Mouse (Mus musculus) spleen, postnatal 4 days (tissue): ENCODE data around the gene Me3.
A peak's percentile ranks its signal among the peaks of the same experiment; 100 is the strongest.

Source experiments
- DNase-seq, 2 experiments: peaks; one replicate each; pipeline ENCODE4 v3.0.0; 2022; ENCODE audit warnings: low spot score in 2 of 2

The Me3 gene

DNA sequence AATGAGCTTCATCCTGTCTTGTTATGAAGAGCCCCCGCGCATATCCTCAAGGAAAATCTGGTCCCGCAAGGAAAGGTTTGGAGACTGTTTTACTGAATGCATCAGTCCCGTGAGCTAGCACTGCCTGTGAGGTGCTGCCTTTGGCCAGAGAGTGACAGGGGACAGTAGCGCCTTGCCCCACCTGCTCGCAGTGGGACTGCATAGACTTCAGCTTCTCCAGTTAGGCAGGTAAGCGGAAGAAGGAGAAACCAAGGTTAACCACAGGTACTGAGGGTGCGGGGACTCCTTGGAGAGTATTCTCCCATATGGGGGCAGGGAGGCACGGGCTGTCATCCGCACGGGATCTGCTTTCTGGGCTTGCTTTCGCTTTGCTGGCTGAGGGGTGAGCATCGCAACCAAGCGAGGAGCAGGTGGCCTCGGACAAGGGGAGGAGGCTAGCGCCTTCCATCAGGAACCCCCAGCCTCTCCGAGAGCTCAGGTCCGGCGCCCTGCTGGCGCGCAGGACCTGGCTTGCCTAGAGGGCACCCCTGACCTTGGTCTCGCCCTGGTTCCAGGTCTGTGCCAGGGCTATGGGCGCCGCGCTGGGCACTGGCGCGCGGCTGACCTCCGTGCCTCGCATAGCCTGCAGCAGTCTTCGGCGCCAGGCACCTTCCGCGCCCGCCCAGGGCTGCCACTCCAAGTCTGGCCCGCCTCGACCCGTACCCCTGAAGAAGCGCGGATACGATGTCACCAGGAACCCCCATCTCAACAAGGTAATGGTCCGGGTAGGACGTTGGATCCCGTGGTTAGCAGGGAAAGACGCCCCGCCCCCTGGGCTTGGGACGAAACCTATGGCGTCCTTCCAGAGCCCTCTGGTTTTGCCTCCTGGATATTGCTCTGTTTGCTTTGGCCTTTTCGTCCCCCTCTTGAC lies at the start of gene Me3:
Gene Me3, plus strand, starts transcription at position 51 of the 910 bp plus-strand sequence.
- DNase-seq = peak in 1 of 2 experiments; percentile 58

- no peak for DNase-seq
Measured at GRCm38 (mm10) chr7:89590039-89590438, 42.2 kb upstream of the Me3 start.

GRCm38 (mm10) chr7:89590542-89591251 lies 41.5 kb upstream of the Me3 start:
- DNase-seq = no peak

DNA sequence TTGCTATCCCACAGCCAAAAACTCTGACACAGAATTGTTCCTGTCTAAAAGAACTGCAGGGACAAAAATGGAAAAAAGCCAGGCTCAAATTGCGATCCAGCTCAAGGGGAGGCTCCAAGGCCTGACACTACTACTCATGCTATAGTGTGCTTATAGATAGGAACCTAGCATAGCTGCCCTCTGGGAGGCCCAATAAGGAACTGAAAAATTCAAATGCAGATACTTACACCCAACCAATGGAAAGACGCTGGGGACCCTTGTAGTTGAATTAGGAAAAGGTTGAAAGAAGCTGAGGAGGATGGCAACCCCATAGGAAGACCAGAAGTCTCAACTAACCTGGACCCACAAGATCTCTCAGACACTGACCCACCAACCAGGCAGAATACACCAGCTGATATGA lies 36.4 kb upstream of the Me3 start:
- no peak for DNase-seq

- DNase-seq = no peak
Measured at GRCm38 (mm10) chr7:89605589-89606536, 26.3 kb upstream of the Me3 start.

GRCm38 (mm10) chr7:89607329-89607728 lies 24.9 kb upstream of the Me3 start:
- DNase-seq = no peak

GRCm38 (mm10) chr7:89611236-89611635 lies 21.0 kb upstream of the Me3 start:
- no peak for DNase-seq

DNA sequence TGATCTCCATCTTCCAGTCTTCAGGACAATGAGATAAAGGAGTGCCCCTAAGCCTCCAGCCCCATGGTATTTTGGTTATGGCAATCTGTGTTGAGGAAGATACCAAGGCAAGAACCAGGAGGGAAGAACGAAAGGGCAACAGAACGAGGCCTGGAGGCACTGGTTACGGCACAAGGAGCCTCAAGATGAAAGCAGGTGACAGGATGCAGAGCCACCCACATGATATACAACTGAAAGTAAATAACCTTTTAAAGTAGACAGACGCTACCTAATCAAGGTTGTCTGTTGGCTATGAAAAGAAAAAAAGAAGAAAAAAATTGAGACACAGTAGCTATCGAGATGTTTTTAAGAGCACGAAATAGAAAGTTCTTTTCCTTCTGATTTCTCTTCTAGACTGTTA lies 16.0 kb upstream of the Me3 start:
- no peak for DNase-seq

DNA sequence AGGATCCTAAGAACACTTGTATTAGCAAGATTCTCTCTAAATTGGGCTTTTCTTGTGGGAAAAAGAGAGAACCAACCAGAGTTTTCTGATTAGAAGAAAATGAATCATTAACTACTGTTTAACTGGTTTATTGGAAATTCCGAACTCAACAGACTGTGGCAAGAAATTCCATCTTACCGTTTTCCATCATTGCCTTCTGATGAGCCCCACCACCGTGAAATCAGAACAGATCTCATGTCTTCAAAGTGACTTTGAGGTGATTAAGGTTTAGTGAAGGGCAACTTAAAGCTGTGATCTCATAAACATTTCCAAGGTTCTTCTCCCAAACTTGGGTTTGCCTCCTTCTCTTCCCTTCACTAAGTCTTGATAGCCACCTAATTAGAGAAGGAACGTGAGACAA lies 8.9 kb upstream of the Me3 start:
- no peak for DNase-seq

DNA sequence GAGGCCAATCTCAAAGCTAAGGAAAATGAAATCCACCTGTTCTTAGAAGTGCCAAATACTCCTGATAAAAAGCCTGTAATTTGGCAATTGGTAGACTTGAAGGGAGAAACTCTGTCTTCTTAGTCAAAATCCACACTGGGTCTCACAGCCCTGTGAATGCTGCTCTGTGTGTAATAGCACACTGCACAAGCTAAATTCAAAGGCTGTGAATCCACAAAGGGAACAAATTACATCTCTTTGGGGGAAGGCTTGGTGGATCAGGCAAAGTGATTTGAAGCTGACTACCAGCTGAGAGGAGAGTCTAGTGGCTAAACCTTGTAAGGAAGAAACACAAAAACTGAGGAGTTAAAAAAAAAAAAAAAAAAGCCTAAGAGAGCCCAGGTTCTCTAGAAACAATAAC lies 4.8 kb upstream of the Me3 start:
- DNase-seq = no peak

DNA sequence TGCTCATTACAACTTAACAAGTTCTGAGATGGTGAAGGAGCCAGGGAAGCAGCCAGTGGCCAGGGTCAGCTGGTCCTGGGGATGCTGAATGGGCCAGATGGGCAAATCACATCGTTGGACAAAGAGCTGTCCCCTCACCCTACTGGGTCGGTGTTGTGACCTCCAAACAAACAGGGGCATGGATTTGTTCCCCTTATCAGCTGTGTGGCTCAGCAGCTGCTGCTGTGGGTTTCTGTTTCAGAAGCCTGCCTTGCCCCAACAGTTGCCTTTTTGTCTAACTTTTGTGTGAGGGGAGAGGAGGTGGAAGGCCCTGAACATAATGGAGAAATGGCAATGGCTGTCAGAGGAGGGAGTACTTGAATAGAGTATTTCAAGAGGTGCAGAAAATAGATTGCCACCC lies 4.2 kb upstream of the Me3 start:
- DNase-seq = no peak

GRCm38 (mm10) chr7:89629006-89629405 lies 3.2 kb upstream of the Me3 start:
- no peak for DNase-seq

DNA sequence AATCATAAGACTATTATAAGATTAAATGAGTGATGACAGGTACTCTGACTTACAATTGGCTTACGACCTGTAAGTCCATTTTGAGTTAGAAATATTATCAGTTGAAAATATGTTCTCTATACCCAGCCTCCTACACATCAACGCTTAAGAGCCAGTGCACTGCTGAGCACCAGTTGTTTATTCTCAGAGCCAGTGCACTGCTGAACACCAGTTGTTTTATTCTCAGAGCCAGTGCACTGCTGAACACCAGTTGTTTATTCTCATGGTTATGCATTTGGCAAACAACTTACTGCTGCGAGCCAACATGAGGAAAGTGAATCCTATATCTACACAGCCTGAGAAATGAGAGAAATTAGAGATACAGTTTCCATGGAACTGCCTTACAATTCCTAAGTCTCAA lies 2.3 kb upstream of the Me3 start:
- no peak for DNase-seq

- no peak for DNase-seq
Measured at GRCm38 (mm10) chr7:89630796-89631195, 1.4 kb upstream of the Me3 start.

DNA sequence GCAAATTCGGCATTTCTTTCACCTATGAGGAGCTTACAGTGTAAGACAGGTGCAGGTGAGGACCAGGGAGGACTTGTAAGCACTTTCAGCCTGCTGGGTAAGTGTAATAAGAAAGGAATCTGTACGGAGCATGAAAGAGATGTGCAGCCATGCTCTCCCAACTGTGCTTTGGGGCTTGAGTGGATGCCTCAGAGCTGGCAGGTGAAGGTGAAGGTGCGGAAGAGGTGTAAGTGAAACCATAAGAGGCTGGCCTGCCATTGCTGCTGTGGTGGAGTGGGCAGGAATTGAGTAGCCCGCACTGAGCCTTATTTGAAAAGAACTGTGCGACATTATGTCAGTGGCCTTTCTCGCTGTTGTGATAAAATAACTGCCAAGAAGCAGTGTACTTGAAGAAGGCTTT lies 8.3 kb downstream of the Me3 start:
- DNase-seq = no peak

GRCm38 (mm10) chr7:89640944-89641661 lies 8.9 kb downstream of the Me3 start:
- no peak for DNase-seq

DNA sequence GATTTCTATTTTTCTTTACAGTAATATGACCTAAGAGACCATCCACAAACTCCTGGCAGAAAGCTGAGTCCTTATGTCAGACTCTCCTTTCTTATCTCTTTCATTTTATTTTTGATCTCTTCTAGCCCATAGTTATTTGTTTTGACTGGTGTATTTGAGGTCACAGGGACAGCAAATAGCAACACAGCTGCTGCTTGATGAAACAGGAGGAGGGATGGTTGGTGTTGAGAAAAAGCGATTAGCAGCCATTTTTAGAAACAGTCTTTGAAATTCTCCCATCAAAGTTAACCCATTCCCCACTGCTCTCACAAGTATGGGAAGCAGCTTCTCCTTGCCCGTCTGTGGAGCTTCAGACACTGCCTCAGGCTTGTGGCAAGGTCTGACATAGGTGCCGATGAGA lies 12.8 kb downstream of the Me3 start:
- no peak for DNase-seq

GRCm38 (mm10) chr7:89647864-89648263 lies 15.7 kb downstream of the Me3 start:
- DNase-seq = no peak

- no peak for DNase-seq
Measured at GRCm38 (mm10) chr7:89657183-89657582, 25.0 kb downstream of the Me3 start.

DNA sequence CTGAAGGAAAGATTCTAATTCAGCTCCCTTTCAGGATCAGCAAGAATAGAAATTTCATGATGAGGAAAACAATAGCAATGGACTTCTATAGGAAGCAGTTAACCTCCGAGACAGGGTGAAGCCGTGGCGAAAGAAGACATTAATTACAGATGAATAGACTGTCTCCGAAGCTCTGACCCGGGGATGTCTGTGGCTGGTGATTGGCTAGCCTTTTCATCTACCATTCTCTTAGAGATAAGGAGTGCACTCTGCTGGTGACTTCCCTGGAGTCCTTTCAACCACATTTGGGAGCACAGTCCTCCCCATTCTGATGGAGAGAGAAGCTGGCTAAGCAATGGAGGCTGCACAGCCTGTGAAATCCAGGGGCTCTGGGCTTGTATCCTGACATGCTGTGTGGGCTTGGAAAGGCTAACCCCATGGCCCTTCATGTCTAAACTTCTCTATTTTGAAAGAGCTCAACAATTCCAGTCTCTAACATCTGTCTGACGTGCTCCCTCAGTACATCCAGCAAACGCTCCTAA lies 25.6 kb downstream of the Me3 start:
- no peak for DNase-seq

- DNase-seq = no peak
Measured at GRCm38 (mm10) chr7:89664197-89664596, 32.0 kb downstream of the Me3 start.
